Mouse (Mus musculus) monocyte, adult 5-6 weeks (primary cell): ENCODE measurements around the gene Gclm. TPM values are rescaled to one million over a fixed set of nuclear protein-coding genes. Genes with fewer than 3 reads are reported as not detected.
A peak's percentile ranks its signal among the peaks of the same experiment; 100 is the strongest.
"Not testable (repeated sequence)": the region's sequence is repeated elsewhere in the genome, so short reads cannot be mapped to it uniquely, and the experiment has no call there.

Experiments used
- ATAC-seq: fragments of 153-309, 156-312 bp; replicated peaks from 2 replicates; pipeline ENCODE4 v1.8.0; 2017; ENCODE audit warnings: mild to moderate bottlenecking; ENCODE audit not compliant: low TSS enrichment, insufficient number of reproducible peaks, severe bottlenecking, poor library complexity, low FRiP score
- total RNA-seq: library from RNA; stranded (forward); fragments of 200-1000, 200-491, 200-594 nt; gene quantifications from 3 replicates; pipeline ENCODE4 v1.2.3, GENCODE M21; 2017

The Gclm gene
- total RNA-seq, 1 experiment from 2014 or later: 18.5 TPM

DNA sequence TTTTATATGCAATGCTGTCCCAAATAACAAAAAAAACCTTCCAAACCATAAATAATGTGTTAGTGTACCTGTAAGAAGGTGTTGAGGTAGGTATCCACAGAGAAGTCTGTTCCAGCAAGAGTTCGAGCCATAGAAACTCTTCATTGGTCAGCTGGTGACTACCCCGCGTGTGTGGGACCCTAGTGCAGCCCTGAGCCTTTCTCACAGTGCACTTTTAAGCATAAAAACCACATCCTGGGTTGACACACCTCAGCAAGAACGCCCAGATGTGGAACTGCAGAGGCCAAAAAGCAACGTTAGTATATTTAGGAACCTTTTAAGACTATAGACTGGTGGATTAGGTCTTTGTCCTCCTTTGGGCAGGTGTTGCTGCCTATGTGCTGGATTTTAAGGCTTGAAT lies 41.8 kb downstream of the Gclm start:
- ATAC-seq: no peak

- no peak for ATAC-seq
Measured at GRCm38 (mm10) chr3:122288613-122289195, 43.3 kb downstream of the Gclm start.

- not testable (repeated sequence) for ATAC-seq
Measured at GRCm38 (mm10) chr3:122289344-122289743, 44.0 kb downstream of the Gclm start.

GRCm38 (mm10) chr3:122290696-122291095 lies 45.3 kb downstream of the Gclm start:
- peak; percentile 72 for ATAC-seq

DNA sequence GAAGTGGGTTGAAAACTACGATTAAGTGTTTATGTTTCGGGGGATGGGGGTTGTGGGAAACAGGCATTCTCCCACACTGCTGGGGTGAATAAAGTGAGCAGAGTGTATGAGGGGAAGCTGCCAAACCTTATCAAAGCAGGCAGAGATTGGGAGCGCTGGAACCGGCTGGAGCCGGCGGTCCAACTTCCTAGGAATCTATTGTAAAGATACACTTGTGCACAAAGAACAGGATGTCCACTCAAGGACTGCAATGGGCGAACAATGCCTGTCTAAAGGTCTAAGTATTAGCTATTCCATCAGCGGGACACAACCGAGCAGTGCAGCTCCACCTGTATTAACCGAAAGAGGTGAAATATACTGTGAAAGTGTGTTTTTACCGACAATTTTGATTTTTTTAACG lies 46.5 kb downstream of the Gclm start:
- no peak for ATAC-seq

- peak; percentile 54 for ATAC-seq
Measured at GRCm38 (mm10) chr3:122292300-122293222, 47.2 kb downstream of the Gclm start.

DNA sequence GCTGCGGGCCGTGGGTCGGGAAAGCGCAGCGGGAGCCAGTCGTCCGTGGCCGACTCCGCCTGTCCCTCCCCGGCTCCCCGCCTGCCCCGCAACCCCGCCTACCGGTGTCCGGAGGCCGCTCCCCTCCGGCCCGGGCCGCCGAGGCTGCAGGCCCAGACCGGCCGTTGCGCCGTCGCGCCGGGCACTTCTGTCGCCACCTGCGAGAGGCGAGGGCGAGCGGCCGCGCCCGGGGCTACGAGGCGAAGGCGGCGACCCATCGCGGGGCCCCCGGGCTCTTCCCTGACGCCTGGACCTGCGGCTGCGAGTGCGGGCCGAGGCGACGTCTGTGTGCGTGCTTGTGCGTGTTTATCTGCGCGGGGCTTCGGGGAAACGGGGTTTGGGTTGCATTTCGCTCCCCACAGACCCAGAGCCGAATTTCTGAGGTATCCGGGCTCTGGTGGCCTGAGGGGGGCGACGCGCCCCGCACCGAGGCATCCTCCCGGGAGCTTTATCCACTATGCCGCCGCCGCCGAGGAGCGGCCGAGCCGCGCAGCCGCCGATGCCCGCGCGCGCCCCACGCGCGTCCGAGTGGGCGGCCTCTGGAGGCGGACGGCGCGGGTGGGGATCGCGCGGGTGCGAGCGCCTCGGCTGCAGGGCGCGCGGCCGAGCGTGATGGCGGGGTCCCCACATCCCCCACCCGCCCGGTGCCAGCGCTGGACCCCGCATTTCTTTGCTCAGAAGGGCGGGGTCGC lies 48.0 kb downstream of the Gclm start:
- ATAC-seq: no peak

DNA sequence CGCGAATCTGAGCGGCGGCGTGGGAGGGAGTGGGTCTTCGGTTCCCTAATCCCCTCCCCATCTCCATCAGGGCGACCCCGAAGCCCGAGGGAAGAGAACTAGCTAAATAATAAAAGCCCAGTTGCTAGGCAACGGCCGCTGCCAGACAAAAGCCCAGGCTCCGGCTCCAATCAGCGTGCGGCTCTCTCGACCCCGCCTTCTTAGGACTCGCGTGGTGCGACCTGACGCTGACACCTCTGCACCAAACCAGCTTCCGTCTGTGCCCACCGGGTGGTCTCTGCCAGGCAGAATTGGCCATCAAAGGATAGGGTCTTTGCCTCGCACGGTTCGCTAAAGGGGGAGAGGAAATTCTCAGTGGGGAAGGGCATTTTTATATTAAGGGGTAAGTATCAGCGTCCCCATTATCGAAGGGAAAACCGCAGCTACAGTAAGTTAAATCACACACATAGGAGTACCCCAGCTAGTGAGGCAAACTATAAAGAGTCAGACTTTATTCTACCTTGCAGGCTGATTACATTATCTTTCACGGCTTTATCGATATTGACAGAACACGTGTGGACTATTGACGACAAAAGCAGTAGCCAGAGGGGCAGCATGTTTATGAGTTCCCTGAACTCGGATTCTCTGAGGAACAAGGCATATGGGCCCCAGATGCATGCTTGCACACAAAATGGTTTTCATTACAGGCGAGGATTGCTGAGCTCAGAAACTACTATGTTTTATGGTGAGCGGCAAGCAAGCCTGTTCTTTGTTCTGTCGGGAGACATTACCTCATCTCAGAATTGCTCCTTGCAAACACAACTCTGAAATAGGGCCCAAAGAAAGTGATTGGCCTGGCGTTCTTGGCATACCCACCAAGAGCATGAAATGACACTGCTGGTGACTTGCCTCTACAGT lies 48.8 kb downstream of the Gclm start, which contains the start of gene Bcar3:
Bcar3 (plus strand) TSS at position 183 of the 897 bp plus-strand sequence.
- ATAC-seq: peak; percentile 53

- no peak for ATAC-seq
Measured at GRCm38 (mm10) chr3:122295511-122295910, 50.2 kb downstream of the Gclm start.

- no peak for ATAC-seq
Measured at GRCm38 (mm10) chr3:122296979-122297378, 51.6 kb downstream of the Gclm start.

DNA sequence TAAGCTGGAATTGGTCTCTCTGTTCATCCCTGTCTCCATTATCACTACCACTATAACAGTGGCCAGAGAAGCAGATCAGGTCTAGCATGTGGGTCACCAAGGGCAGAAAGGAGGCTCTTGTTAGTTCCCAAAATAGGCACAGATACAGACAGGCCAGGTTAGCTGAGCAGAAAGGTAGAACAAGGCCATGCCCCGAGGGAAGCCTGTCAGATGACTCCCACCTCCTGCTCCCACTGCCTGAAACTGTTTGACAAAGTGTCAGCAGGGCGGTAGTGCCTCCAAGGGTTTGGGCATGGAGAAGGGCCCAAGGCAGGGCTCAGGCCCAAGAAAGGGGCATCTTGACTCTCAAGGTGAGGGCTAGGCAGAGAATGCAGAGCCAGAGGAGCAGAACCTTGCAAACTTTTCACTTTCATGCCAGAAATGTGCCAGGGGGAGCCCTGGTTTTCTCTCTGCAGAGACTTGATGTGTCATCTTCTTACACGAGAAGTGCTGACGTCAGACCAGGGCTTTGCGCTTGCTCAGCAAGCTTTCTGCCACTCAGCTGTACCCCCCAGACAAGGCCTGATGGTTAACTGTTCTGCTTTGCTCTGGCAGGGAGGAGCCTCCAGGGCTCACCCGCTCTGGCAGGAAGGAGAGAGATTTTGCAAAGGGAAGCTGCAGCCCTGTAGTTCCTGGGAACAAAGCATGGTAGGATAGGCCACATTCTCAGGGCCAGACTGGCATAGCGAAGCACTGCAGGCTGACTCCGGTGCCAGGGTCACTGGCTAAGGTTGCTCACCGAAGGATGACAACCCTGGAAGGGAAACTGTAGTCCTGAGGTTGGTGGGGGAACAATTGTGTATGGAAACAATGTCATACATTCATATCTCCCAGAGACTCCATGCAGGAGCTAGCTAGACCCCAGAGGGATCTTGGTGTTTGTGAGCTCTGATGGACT lies 55.9 kb downstream of the Gclm start:
- ATAC-seq: no peak

GRCm38 (mm10) chr3:122304560-122304959 lies 59.2 kb downstream of the Gclm start:
- no peak for ATAC-seq

DNA sequence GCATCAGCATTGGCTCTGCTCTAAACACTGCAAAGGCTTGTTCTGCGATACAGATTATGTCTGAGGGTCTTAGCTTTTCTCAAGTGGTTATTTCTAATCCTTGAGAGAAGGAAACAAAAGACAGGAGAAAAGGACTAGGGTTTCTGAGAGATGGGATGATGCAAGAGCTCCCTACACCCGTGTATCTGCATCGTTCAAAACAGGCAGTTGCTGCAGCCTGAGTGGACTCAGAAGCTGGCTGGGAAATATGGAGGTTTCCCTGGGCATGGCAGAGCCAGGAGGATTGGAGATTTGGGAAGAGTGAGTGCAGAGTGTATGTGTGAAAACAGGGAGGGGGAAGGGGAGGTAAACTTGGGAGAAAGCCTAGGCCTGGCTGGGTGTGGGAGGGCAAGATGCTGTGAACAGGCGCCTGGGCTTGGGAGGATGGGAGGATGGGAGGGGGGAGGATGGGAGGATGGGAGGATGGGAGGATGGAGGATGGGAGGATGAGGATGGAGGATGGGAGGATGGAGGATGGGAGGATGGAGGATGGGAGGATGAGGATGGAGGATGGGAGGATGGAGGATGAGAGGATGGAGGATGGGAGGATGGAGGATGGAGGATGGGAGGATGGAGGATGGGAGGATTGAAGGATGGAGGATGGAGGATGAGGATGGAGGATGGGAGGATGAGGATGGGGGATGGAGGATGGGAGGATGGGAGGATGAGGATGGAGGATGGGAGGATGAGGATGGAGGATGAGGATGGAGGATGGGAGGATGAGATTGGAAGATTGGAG lies 62.7 kb downstream of the Gclm start:
- peak; percentile 64 for ATAC-seq

- ATAC-seq: no peak
Measured at GRCm38 (mm10) chr3:122308981-122309380, 63.6 kb downstream of the Gclm start.

GRCm38 (mm10) chr3:122312078-122312477 lies 66.7 kb downstream of the Gclm start:
- peak; percentile 63 for ATAC-seq

DNA sequence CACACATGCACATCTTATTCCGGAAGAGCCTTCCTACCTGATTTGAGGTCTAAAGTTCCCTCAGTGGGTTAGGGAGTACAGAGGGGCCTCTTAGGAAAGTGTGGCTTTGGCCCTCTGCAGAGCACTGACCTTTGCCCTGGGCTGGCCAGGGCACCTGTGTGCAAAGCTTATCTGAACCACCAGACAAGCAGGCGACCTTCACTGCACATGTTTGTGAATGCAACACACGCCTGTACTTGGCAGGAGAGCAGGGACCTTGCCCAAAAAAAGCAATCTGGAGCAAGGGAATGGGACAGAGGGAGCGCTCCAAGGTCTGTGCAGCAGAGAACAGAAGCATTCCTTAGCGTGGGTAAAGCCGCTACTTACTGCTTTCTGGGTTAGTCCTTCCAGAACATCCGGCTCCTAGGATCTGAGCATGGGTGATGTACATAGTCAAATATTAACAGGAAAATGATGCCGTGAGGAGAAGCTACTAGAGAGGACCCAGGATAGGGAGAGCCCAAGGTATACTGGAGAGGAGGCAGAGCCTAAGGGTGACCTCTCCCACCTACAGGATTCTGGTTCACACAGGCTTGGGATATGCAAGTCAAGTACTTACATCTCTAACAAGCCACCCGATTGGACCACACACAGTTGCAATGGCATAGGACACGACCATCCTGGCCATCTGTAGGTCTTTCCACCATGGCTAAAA lies 67.7 kb downstream of the Gclm start:
- no peak for ATAC-seq
